Mouse (Mus musculus) C2C12 (cell line): ENCODE results near the gene Pitpnm1.

ENCODE experiments used
- CEBPB ChIP-seq: IDR thresholded peaks from one replicate; pipeline ENCODE4 v1.6.1; 2011; ENCODE audit warnings: low read depth, mild to moderate bottlenecking, control low read depth, moderate library complexity
- CTCF ChIP-seq: IDR thresholded peaks from one replicate; pipeline ENCODE4 v1.5.1; 2011; ENCODE audit not compliant: control insufficient read depth, insufficient read depth, insufficient read length
- FOSL1 ChIP-seq: IDR thresholded peaks from one replicate; pipeline ENCODE4 v1.8.0; 2011; ENCODE audit warnings: mild to moderate bottlenecking, low read length; ENCODE audit not compliant: poor library complexity, insufficient read depth, severe bottlenecking
- MAX ChIP-seq: IDR thresholded peaks from one replicate; pipeline ENCODE4 v1.6.1; 2011; ENCODE audit warnings: mild to moderate bottlenecking, control low read depth
- MYOD1 ChIP-seq: IDR thresholded peaks from one replicate; pipeline ENCODE4 v1.6.1; 2011; ENCODE audit warnings: low read depth; ENCODE audit not compliant: control insufficient read depth, insufficient read length
- MYOG ChIP-seq: IDR thresholded peaks from one replicate; pipeline ENCODE4 v1.6.1; 2011; ENCODE audit not compliant: control insufficient read depth, insufficient read length; ENCODE audit errors: extremely low read depth
- USF1 ChIP-seq: IDR thresholded peaks from one replicate; pipeline ENCODE4 v1.6.1; 2011; ENCODE audit warnings: low read depth, mild to moderate bottlenecking, control low read depth, moderate library complexity

- no peak for TF ChIP-seq CTCF
- TF ChIP-seq MAX, result no peak
- no peak for TF ChIP-seq CEBPB
- TF ChIP-seq MYOG, result no peak
- no peak for TF ChIP-seq FOSL1
- no peak for TF ChIP-seq USF1
- TF ChIP-seq MYOD1, result no peak
Measured at GRCm38 (mm10) chr19:4070311-4070710, 29.5 kb upstream of the Pitpnm1 start.
